Mouse (Mus musculus): ENCODE data around the gene Id1.
A peak's percentile ranks its signal among the peaks of the same experiment; 100 is the strongest.

Id1 gene

DNA sequence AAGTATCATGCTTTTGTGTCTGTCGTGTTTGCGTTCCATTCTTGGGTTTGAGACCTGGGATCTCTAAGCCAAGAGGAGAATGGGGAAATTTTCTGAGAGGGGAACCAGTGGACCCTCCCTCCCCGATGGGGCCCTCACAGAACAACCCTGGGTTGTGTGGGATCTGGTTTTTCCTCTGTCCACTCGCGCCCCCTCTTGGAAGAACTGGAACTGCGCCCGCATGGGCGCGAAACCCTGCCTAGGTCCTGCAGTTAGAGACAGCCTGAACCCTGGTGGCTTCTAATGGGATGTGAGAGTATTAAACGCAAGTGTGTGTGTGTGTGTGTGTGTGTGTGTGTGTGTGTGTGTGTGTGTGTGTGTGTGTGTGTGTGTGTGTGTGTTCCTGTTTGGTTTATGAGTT is 6.4 kb downstream of the Id1 start:
- DNase-seq (ENCODE audit: low spot score in 2 of 2) = peak; percentile 31 to 48

DNA sequence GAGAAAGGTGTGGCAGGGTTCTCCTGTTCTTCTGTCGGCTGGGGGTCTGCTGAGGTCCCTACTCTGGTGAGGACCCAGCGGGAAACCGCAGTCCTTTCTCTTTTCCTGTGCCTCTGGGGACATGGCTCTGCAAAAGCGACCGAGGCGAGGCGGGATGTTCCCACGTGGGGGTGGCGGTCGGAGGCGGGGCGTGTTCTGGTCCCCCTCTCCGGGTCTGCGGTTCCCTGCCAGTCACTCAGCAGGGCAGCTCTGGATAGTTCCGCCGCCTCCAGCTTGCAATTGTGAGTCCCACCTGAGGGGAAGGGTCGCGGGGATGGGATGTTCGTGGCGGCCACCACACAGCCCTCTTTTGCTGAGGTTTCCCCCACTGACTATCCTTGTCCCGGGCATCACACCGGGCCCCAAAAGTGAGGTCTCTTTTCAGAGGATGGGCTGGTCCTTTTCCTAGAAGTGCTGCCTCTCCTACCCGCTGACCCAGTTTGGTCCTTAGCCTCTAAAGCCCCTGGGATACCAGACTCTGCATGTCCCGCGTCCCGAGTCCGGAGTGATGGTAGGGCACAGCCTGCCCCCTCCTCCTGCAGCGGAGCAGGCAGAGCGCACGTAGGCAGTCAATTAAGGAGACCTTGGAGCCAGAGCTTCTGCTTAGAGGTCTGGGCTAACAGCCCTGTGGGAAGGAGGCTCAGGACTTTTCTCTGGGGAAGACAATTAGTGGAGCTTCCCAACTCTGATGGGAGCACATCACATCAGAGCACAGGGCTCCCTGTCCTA is 18.1 kb downstream of the Id1 start, which contains the start of gene Cox4i2:
Gene Cox4i2, plus strand, starts transcription at position 230 of the 768 bp plus-strand sequence.
- DNase-seq (ENCODE audit: low spot score in 2 of 2) = no peak

DNA sequence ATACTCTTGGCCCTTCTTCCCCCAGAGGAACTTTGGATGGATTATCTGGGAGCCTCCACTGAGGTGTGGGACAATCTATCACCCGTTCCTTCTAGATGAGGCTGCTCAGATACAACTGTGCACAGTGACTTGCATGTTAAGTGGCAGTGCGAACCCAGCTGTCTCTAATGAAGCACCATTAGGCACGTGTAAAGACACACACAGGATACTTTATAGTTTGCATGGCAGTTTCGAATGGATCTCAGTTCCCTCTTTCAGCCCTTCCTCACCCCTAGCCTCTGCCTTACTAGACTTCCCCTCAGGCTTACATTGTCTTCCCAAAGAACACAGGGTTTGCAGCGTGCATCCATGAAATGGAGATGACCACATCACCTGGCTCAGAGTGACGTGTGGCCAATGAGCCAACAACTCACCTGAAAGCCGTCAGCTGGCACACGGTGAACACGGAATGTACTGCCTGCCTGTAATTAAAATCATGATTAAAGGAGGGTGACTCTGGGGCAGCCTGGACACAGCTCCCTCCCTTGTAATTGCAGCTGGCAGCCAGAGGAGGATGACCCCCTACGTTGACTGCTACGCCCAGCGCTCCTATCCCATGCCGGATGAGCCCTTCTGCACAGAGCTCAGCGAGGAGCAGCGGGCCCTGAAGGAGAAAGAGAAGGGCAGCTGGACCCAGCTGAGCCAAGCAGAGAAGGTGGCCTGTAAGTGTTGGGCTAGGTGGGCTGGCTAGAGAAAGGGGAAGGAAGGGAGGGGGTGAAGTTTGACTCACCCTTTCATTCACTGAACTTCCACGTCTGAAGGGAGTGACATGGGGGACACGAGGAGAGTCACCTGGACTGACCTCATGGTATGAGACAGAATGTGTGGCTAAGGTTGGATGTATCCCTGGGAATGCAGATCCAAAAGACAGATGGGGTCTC is 20.7 kb downstream of the Id1 start:
- no peak for DNase-seq (ENCODE audit: low spot score in 2 of 2)

DNA sequence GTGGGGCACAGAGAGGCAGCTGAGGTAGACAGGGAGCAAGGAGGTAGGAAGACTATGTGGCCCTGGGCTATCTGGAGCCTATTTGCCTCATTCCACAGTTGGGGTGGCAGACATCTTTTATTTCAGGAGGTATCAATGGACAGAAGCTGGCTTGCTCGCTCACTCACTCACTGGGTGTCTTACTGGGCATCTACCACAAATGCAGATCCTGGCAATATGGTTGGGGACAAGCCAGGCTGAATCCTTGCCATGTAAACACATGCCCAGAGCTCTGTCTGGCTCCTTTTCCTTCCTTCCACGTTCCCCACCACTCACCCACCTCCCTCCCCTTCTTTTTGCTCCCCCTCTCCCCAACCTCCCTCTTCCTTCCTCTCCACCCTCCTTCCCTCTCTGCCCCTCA is 21.4 kb downstream of the Id1 start:
- DNase-seq (ENCODE audit: low spot score in 2 of 2) = no peak

DNA sequence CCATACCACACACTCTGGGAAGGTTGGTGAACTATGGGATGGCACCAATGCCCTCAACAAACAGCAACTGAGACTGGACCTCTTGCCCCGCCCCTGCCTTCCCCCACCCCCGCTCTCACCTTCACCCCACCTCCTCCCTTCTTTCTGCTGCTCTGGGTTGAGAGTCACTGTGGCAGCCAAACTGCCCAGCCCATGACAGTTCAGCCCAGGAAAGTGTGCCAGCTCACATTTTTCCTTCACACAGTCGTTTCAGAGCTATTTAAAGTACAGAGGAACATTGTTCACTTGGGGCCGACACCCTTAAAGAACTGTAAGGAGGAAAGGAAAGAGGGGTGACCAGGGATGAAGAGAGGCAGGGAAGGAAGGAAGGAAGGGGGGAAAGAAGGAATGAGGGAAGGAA is 22.3 kb downstream of the Id1 start:
- DNase-seq (ENCODE audit: low spot score in 2 of 2) = no peak

DNA sequence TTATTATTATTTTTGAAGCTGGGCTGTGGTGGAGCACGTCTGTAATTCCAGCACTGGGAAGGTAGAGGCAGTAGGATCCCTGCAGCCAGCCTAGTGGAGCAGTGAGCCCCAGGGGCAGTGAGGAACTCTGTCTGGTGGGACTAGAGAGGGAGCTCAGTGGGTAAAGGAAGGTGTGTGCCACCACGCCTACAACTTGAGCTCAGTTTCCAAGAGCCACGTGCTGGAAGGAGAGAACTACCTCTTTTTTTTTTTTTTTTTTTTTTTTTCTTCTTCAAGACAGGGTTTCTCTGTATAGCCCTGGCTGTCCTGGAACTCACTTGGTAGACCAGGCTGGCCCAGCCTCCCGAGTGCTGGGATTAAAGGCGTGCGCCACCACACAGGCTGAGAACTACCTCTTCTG is 27.3 kb downstream of the Id1 start:
- no peak for DNase-seq (ENCODE audit: low spot score in 2 of 2)

DNA sequence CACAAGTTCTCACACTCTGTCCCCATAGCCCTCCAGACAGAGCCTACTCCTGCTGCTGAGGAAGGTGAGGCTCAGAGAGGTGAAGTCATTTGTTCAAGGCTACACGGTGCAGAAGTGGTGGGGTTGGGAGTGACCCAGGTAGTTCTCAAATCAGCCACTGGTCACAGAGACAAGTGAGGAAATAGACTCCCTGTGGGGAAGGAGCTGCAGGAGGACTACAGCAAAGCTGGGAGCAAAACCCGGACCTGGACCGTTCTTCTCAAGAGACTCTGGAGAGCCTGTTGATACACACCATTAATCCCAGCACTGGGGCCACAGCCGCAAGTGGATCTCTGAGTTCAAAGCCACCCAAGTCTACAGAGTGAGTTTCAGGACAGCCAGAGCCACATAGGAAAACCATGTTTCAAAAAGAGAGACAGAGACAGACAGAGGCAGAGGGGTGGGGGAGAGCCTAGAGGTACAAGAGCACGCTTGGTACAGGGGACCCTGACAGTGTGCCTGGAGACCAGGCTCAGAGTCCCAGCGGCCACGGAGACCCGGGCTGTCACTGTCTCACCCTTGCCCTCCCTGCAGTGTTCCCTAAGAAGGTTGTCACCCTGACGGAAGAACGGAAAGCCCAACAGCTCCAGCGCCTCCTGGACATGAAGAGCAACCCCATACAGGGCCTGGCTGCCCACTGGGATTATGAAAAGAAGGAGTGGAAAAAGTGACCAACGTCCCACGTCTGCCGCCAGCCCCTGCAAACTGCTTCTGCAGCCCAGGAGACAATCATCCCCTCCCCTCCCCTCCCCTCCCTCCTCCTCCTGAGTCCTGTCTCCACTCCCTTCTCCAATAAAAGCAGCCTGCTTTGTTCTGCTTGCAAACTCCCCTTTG is 28.4 kb downstream of the Id1 start:
- no peak for DNase-seq (ENCODE audit: low spot score in 2 of 2)

DNA sequence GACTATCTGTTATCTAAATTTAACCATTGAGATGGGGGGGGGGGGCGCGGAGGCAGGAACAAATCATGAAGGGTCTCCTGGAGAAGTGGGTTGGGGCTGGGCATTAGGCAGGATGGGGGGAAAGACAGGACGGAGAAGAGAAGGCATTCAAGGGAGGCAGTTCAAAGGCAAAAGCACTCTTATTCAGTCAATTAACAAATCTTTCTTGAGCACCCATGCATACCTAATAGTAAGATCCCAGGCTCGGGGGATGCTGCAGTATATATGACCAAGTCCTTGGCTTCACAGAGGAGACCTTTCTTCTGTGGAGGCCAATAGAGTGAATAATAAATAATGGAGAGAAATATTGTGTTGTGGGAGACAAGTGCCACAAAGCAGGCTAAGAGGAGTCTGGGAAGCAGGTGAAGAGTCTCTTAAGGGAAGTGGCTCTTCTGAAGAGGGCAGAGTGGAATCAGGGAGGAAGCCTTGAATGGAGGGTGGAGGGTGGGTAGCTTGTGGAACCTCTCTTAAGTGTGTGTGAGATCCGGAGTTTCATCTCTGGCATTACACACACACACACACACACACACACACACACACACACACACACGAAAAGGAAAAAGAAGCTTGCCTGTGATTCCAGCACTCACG is 29.1 kb downstream of the Id1 start:
- DNase-seq (ENCODE audit: low spot score in 2 of 2) = no peak

DNA sequence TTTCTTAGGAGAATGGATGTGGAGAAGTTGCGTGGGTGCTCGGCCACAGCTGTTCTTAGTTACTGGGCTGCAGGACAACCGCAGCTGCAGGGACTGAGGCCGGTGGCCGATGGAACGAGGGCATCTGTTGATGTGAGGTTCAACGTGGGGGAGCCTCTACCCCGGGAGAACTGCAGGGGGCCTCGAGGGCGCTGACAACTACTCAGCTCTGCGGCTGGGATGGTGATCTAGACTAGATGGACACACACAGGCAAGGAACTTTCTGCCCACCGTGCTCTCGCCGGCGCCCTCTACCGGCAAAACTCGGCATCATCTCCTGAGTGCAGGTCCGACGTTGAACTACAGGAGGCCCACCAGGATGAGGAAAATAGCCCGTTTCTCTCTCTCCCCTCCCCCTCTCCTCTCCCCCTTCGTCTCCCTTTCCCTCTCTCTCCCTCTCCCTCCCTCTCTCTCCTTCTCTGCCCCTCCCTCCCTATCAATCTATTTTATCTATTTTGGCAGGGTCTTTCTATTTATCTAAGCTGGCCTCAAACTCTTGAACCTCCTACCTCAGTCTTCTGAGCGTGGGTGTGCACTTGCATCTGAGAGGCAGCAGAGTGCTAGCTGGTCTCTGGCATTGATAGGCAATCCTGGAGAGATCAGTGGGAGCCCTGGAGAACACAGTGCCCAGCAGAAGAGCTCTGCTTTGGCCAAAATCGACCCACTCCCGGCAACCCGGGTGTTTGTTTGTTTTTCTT is 30.5 kb downstream of the Id1 start:
- DNase-seq (ENCODE audit: low spot score in 2 of 2) = peak; percentile 83 to 91

DNA sequence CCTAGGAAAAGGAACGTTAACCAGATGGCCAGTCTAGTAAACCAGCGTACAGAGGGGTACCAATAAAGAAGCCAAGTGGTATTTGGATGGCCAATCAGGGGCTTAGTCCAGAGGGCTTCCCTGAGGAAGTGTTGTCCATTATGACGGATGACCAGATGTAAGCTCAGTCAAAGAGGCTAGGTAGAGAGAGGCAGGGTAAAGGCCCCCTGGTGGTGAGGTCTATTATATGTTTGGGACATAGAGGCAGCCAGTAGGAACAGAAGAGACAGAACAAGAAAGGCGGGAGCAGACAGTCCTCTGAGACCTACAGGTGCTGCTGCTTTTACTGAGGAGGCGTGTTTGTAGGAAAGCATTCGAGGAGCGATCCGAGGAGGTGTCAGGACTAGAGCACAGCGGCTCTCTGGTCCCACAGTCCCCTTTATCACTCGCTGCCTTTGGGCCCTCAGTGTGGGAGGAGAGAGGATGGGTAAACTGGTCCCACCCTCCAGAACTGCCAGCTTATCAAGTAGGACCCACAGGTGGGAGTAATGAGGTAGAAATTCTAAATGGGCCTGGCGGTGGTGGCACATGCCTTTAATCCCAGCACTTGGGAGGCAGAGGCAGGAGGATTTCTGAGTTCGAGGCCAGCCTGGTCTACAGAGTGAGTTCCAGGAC is 31.7 kb downstream of the Id1 start:
- peak; percentile 24 to 49 for DNase-seq (ENCODE audit: low spot score in 2 of 2)

DNA sequence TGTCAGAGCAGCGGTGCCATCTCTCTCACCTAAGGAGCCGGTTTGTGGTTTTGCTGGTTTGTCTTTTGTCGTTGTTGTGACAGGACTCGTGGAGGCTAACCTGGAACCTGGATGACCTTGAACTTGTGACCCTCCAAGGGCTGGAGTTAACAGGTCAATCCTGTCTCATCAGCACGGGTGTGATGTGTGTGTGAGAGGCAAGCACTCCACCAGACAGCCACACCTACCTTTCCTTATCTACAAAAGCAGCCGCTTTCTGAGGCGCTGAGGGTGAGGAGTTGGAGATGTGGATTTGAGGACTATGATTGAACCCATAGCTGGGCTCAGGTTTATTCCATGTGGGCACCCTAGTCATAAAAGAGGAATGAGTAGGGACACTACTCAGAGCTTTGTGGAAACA is 33.6 kb downstream of the Id1 start:
- no peak for DNase-seq (ENCODE audit: low spot score in 2 of 2)

DNA sequence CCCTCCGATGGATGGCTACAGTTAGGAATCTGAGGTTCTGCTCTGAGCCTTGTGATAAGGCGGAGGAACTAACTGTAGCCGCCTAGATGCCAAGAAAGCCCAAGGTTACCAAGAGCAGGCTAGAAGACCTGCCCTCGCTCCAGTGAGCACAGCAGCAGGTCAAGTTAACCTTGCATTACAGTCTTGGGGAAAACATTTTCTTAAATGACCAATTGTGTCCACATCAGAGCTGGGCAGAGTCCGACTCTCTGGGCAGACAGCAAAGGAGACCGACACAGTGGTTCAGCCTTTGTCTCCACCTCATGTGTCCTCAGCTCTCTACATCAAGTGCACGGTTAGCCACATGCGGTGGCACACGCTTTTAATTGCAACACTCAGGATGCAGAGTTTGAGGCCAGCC is 35.5 kb downstream of the Id1 start:
- no peak for DNase-seq (ENCODE audit: low spot score in 2 of 2)

DNA sequence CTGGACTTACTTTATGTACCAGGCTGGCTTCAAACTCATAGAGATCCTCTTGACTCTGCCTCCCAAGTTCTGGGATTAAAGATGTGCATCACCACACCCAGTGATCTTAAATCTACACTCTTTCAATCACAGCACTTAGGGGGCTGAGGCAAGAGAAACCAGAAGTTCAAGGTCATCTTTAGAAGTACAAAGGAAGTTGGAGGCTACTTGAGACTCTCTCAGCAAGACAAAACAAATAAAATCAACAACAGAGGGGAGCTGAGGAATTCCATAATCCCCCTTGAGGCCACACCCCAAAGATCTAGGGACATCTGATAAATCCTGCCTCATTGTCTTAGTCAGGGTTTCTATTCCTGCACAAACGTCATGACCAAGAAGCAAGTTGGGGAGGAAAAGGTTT is 36.2 kb downstream of the Id1 start:
- DNase-seq (ENCODE audit: low spot score in 2 of 2) = no peak

DNA sequence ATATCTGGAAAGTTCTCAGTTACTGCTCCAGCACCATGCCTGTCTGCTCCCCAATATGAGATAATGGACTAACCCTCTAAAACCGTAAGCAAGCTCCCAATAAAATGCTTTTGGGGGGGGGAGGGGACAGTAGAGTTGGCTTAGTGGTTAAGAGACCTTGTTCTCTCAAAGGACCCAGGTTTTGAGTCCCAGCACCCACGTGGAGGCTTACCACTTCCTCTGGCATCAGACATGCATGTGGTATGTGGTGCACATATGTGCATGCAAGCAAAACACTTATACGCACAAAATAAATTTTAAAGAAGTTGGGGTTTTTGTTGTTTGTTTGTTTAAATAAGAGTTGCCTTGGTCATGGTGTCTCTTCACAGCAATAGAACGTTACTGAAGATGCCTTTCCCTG is 39.3 kb downstream of the Id1 start:
- DNase-seq (ENCODE audit: low spot score in 2 of 2) = no peak

DNA sequence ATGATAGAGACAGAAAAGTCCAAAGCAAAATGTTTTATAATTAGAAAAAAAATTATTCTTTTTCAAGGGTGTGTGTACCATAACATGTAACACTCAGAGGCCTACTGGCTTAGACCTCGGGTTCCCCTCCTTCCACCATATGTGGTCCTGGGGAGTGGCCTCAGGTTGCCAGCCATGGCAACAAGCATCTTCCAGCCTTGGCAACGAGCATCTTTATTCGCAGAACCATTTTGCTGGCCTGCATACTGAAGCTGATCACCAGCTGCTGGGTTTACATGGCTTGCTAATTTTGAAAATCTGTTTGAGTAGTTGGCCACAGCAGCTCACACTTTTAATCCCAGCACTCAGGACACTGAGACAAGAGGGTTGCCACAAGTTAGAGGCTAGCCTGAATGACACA is 40.0 kb downstream of the Id1 start:
- no peak for DNase-seq (ENCODE audit: low spot score in 2 of 2)

DNA sequence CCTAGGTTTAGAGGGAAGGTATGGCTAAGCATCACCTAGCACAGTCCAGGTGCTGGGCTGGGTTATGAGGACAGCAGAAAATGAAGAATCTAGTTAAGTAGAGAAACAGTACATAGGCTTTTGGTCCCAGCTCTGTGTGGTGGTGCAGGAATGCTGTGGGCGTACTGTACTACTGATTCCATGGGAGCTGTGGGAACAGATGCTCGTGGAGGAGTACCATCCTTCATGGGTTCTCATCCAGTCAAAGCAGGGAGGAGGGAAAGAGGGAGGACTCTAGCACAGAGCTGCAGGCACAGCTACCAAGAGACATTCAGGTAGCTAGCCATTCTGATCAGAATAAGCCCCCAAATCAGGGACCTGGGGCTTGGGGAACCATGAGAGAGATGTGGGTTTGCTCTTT is 40.4 kb downstream of the Id1 start:
- DNase-seq (ENCODE audit: low spot score in 2 of 2) = no peak

DNA sequence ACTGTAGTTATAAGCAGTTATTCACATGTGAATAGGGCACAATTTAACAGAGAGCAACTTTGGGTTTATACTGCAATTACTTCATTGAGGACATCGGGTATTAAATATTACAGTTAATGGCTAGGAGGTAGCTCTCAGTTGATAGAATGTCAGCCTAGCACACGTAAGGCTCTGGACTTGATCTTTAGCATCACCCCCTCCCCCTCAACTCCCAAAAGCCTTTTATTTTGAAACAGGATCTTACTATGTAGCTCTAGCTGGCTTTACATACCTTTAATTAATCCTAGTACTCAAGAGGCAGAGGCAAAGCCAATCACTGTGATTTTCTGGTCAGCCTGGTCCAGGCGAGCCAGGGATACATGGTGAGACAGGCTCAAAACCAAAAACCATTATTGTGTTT is 41.0 kb downstream of the Id1 start:
- no peak for DNase-seq (ENCODE audit: low spot score in 2 of 2)

DNA sequence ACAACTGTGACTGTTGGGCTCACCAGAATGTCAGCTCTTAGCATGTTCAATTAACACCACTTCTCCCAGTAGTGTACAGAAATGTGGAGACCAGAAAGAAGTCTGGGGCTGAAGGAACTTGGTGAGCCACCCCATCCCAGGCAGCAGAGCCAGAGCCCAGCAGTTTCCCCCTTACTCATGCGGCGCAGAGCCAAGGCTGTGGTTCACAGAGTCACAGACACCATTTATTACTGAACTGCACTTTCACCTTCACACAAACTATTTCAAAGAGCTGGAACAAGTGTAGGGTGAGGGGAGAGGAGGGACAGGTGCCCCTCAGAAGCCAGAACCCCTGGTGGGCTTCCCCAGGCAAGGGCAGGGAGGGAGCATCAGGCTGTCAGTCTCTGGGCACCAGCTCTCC is 44.4 kb downstream of the Id1 start:
- no peak for DNase-seq (ENCODE audit: low spot score in 2 of 2)

DNA sequence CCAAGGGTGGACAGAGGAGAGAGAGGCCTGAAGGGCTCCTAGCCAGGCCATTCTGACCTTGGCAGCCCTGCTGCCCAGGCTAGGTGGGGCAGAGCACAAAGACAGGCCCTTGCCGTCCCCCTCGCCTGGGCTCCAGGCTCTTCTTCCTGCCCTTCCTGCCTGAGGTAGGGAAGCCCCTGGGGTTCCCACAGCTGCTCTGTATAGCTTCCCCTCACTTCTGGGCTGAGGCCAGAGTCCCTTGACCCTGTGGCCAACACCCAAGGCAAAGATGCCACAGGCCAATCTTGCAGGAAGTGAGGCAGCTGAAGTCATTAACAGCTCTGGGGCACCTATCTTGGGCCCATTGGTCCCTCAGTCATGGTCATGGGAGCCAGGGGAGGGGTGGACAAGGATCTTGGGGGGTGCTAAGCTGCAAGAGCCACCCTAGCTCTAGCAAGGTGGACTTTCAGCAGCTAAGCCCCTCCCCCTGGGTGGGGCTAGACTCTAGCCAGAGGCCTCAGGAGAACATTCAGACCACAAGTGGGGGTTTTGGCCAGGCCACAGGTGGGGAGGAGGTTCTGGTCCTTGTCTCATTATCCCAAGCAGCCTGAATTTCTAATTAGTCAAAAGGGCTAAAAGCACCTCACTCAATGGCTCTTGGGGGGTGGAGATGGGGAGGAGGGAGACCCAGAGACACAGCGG is 45.1 kb downstream of the Id1 start:
- no peak for DNase-seq (ENCODE audit: low spot score in 2 of 2)

DNA sequence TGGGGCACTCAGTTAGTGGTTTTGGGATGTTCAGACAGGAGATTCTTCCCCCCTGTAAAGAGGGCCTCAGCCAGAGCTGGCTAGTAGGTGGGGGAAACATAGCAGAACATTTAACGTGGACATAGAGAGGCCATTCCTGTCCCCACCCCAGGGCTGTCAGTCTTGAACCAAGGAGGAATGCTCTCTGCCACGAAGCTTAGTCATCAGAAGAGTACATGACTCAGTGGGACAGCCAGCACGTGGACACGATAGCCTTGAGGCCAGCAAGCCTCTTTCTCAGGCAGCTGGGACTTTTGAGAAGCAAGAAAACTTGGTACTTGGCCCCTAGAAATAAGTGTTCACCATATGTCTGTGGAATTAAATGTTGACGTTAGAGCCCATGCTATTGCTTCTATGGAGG is 46.6 kb downstream of the Id1 start:
- no peak for DNase-seq (ENCODE audit: low spot score in 2 of 2)
